Mouse (Mus musculus) embryonic facial prominence, embryonic 11.5 days (tissue): ENCODE results near the gene Prss16. TPM values are rescaled to one million over a fixed set of nuclear protein-coding genes. Genes with fewer than 3 reads are reported as not detected.
"Not testable (repeated sequence)": the region's sequence is repeated elsewhere in the genome, so short reads cannot be mapped to it uniquely, and the experiment has no call there.

ENCODE experiments used
- ATAC-seq: fragments of 200-750 bp; cut with Nextera tagmentation; replicated peaks from 2 replicates; pipeline ENCODE4 v1.8.0; 2017; ENCODE audit warnings: low read depth; ENCODE audit not compliant: insufficient number of reproducible peaks, low FRiP score, low TSS enrichment
- DNase-seq: peaks from one replicate; pipeline ENCODE4 v3.0.0-alpha.2; 2015; ENCODE audit warnings: low spot score
- H3K27ac ChIP-seq: fragments of 300-500 bp; sonication (generic); replicated peaks from 2 replicates; pipeline ENCODE4 v1.5.1; 2014; ENCODE audit warnings: mild to moderate bottlenecking, low read depth, low read length, control low read depth
- H3K27me3 ChIP-seq: fragments of 300-500 bp; sonication (generic); 2 replicates; pipeline ENCODE4 v1.6.1; 2014; ENCODE audit warnings: mild to moderate bottlenecking, low read length, moderate library complexity, mixed read lengths; ENCODE audit not compliant: control insufficient read depth, insufficient read depth
- H3K36me3 ChIP-seq: fragments of 300-500 bp; sonication (generic); replicated peaks from 2 replicates; pipeline ENCODE4 v1.6.1; 2014; ENCODE audit warnings: low read depth, mild to moderate bottlenecking, low read length, moderate library complexity, mixed read lengths; ENCODE audit not compliant: control insufficient read depth, insufficient read depth
- H3K4me1 ChIP-seq: fragments of 300-500 bp; sonication (generic); 2 replicates; pipeline ENCODE4 v1.6.1; 2014; ENCODE audit warnings: low read length, mixed read lengths; ENCODE audit not compliant: control insufficient read depth, insufficient read depth
- H3K4me2 ChIP-seq: fragments of 300-500 bp; sonication (generic); 2 replicates; pipeline ENCODE4 v1.6.1; 2014; ENCODE audit warnings: low read depth, mild to moderate bottlenecking, control low read depth, low read length, moderate library complexity
- H3K4me3 ChIP-seq: fragments of 300-500 bp; sonication (generic); 2 replicates; pipeline ENCODE4 v1.5.1; 2014; ENCODE audit warnings: low read depth, low read length, control low read depth
- H3K9ac ChIP-seq: fragments of 300-500 bp; sonication (generic); replicated peaks from 2 replicates; pipeline ENCODE4 v1.6.1; 2014; ENCODE audit warnings: mild to moderate bottlenecking, control low read depth, low read length
- H3K9me3 ChIP-seq: fragments of 300-500 bp; sonication (generic); replicated peaks from 2 replicates; pipeline ENCODE4 v1.6.1; 2016; ENCODE audit warnings: mild to moderate bottlenecking, low read length, inconsistent platforms, mixed read lengths; ENCODE audit not compliant: control insufficient read depth
- WGBS: fragments of 180-500 bp; shearing (Covaris S2); extraction: QIAGEN DNeasy Blood & Tissue Kit; methylation state at CpG from one replicate; pipeline ENCODE4 v1.1.7; 2014; 5-methylcytosine and 5-hydroxymethylcytosine counted together
- polyA plus RNA-seq: library from polyadenylated mRNA; unstranded; fragments of >200 nt; fragmentation: Nextera tagmentation; extraction: Ambion mirVana; gene quantifications from 2 replicates; pipeline ENCODE4 v1.2.1, GENCODE M21; 2014

Gene Prss16
- polyA plus RNA-seq, 1 experiment from 2014 or later: 0.50 TPM

DNA sequence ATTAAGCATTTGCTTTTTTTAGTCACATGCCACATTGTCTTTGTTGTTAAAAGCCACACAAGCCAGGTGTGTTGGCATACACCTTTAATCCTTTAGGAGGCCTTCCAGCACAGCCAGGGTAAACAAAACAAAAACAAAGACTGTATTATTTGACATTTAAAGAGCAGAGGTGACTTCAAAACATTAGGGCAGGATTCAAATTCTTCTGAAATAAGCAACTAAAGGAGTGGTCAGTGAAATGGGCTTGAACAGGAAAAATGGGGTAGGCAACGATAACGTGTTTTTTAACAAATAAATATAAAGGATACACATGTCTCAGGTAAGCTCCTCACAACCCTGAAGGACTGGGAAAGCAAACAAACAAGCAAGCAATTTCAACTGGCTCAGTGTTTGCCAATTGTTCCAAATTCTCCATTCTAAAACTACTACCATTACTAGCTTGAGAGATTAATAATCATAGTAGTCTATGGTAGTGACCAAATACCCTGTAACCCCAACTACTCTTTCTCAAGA is 30.5 kb upstream of the Prss16 start:
- Histone ChIP-seq H3K4me3 (peak overlapping the region; percentile 42), H3K36me3 (no peaks in the 10 kb centered on the region), H3K4me1 (no peaks in the 10 kb centered on the region), H3K27ac (peak overlapping the region; percentile 97), H3K9me3 (no peaks in the 10 kb centered on the region), H3K9ac (peak overlapping the region; percentile 67), H3K4me2 (peak overlapping the region; percentile 72), H3K27me3 (no peaks in the 10 kb centered on the region)
- ATAC-seq (no peak), DNase-seq (peak; percentile 46)
- 2% methylated on average over 2 of the region's 2 CpGs for WGBS

GRCm38 (mm10) chr13:22039364-22039763 is 29.8 kb upstream of the Prss16 start:
- ATAC-seq (no peak), DNase-seq (no peak)
- H3K9me3 ChIP-seq: no peaks in the 10 kb centered on the region
- no peak overlapping the region for H3K4me3 ChIP-seq
- 59% methylated on average over 5 of the region's 5 CpGs for WGBS
- no peak overlapping the region for H3K27ac ChIP-seq
- H3K9ac ChIP-seq: no peak overlapping the region
- H3K36me3 ChIP-seq: no peaks in the 10 kb centered on the region
- no peaks in the 10 kb centered on the region for H3K27me3 ChIP-seq
- H3K4me1 ChIP-seq: no peaks in the 10 kb centered on the region
- no peak overlapping the region; the same call in 1 of the 2 replicates for H3K4me2 ChIP-seq

GRCm38 (mm10) chr13:22037415-22037814 is 27.9 kb upstream of the Prss16 start:
- H3K27me3 ChIP-seq: no peaks in the 10 kb centered on the region
- no peak overlapping the region for H3K4me3 ChIP-seq
- no peaks in the 10 kb centered on the region for H3K9me3 ChIP-seq
- H3K4me2 ChIP-seq: no peak overlapping the region
- no peak for ATAC-seq
- H3K36me3 ChIP-seq: no peaks in the 10 kb centered on the region
- DNase-seq: no peak
- 62% methylated on average over 2 of the region's 2 CpGs for WGBS
- H3K27ac ChIP-seq: 0 out of 2 replicates have a peak overlapping the region, but pooled peaks have one; percentile 22
- H3K4me1 ChIP-seq: no peaks in the 10 kb centered on the region
- no peak overlapping the region for H3K9ac ChIP-seq

DNA sequence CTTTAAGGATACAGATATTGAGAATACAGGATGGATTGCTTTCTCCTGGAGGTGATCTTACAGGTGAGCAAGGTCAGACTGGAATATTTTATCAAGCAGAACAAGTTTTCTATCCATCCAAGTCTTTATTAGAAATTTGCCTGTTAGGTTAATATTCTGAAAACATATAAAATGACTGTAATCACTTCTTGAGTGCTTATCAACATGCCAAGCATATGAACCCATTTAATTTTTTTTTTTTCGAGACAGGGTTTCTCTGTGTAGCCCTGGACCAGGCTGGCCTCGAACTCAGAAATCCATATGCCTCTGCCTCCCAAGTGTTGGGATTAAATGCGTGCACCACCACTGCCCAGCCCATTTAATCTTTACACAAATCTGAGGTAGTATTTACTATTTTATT is 27.4 kb upstream of the Prss16 start:
- Histone ChIP-seq H3K4me1 (no peaks in the 10 kb centered on the region), H3K27ac (peak overlapping the region; percentile 75), H3K36me3 (no peaks in the 10 kb centered on the region), H3K4me3 (no peak overlapping the region), H3K4me2 (peak overlapping the region; percentile 46), H3K9ac (peak overlapping the region; percentile 50), H3K9me3 (no peaks in the 10 kb centered on the region), H3K27me3 (no peaks in the 10 kb centered on the region)
- ATAC-seq: no peak
- DNase-seq: no peak
- 66% methylated on average over 3 of the region's 3 CpGs for WGBS

- no peaks in the 10 kb centered on the region for H3K36me3 ChIP-seq
- DNase-seq (peak; percentile 69), ATAC-seq (peak; percentile 0; the same call in 1 of the 2 replicates)
- peak overlapping the region; percentile 46 for H3K4me2 ChIP-seq
- WGBS: 3% methylated on average over 19 of the region's 23 CpGs
- H3K9ac ChIP-seq: peak overlapping the region; percentile 50
- no peaks in the 10 kb centered on the region for H3K9me3 ChIP-seq
- no peaks in the 10 kb centered on the region for H3K4me1 ChIP-seq
- peak overlapping the region; percentile 34 for H3K4me3 ChIP-seq
- no peaks in the 10 kb centered on the region for H3K27me3 ChIP-seq
- peak overlapping the region; percentile 75 for H3K27ac ChIP-seq
These were observed 26.8 kb upstream of the Prss16 start for GRCm38 (mm10) chr13:22036149-22036956.

- H3K9me3 ChIP-seq, H3K4me1 ChIP-seq, H3K27me3 ChIP-seq, H3K36me3 ChIP-seq: not testable (repeated sequence)
- peak within 1 kb of the TSS; percentile 89 for H3K27ac ChIP-seq
- peak within 1 kb of the TSS; percentile 77 for H3K9ac ChIP-seq
- DNase-seq (peak; percentile 97), ATAC-seq (peak; percentile 98)
- 0% methylated on average over 22 of the region's 69 CpGs for WGBS
- peak within 1 kb of the TSS; percentile 72 for H3K4me2 ChIP-seq
- peak within 1 kb of the TSS; percentile 46 for H3K4me3 ChIP-seq
These were observed 26.0 kb upstream of the Prss16 start, which contains the start of the genes Hist1h2ah and Hist1h2bk for GRCm38 (mm10) chr13:22035267-22036148. Gene Hist1h2ah (minus strand): TSS chr13:22035568. Gene Hist1h2bk (plus strand): TSS chr13:22035870.

DNA sequence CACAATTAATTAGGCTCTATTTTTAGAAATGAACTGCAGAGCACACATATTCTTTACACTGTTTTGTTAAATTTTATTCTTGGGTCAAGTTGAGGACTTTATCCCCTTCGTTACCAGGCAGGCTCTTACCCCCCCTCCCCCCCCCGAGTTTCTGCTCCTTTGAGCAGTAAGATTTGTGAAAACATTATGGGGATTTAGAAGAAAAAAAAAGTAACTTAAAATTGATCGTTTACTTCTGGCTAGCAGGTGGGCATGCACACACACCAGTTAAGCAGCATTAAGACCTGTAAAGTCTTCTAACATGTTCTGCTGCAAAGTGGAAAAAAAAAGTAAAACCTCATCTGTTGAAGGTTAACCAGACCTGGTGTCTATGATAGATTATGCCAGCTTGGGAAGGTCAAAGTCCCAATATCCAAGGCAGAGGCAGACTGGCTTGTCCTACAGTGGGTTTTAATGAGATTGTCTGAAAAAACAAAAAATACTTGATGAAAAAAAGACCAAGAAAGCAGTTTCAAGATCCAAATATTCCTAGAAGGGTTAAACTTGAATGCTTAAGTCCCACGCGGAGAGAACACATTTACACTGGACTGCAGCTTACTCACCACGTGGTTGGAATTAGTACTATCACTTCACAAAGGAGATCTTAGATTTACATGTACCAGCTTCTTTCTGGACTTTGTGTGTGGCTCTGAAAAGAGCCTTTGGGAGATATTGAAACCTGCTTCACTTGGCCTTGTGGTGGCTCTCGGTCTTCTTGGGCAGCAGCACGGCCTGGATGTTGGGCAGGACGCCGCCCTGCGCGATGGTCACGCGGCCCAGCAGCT is 25.1 kb upstream of the Prss16 start:
- DNase-seq: no peak
- Histone ChIP-seq H3K36me3 (no peaks in the 10 kb centered on the region), H3K4me2 (peak overlapping the region; percentile 72), H3K4me1 (no peaks in the 10 kb centered on the region), H3K9me3 (no peaks in the 10 kb centered on the region), H3K27ac (peak overlapping the region; percentile 89), H3K4me3 (peak overlapping the region; percentile 46), H3K9ac (peak overlapping the region; percentile 77), H3K27me3 (no peaks in the 10 kb centered on the region)
- 0% methylated on average over 12 of the region's 14 CpGs for WGBS
- no peak for ATAC-seq
